Mouse (Mus musculus) C2C12 (cell line): ENCODE results near the gene Gm20388. TPM values are rescaled to one million over a fixed set of nuclear protein-coding genes. Genes with fewer than 3 reads are reported as not detected.

Experiments
- H3K27me3 ChIP-seq: one replicate; pipeline ENCODE4 v1.6.1; 2011; ENCODE audit not compliant: control insufficient read depth, insufficient read depth, insufficient read length
- H3K36me3 ChIP-seq: one replicate; pipeline ENCODE4 v1.6.1; 2011; ENCODE audit not compliant: control insufficient read depth, insufficient read depth
- H3K4me3 ChIP-seq: one replicate; pipeline ENCODE4 v1.5.1; 2011; ENCODE audit warnings: mild to moderate bottlenecking, control low read depth; ENCODE audit not compliant: poor library complexity, insufficient read depth, severe bottlenecking
- H3K79me2 ChIP-seq: one replicate; pipeline ENCODE4 v1.6.1; 2011; ENCODE audit not compliant: control insufficient read depth, insufficient read depth
- H3K79me3 ChIP-seq: one replicate; pipeline ENCODE4 v1.6.1; 2011; ENCODE audit warnings: low read depth, control low read depth
- H3ac ChIP-seq: one replicate; pipeline ENCODE3; 2011; ENCODE audit warnings: low read depth; ENCODE audit not compliant: control insufficient read depth, insufficient read length
- CEBPB ChIP-seq: IDR thresholded peaks from one replicate; pipeline ENCODE4 v1.6.1; 2011; ENCODE audit warnings: low read depth, mild to moderate bottlenecking, control low read depth, moderate library complexity
- CTCF ChIP-seq: IDR thresholded peaks from one replicate; pipeline ENCODE4 v1.5.1; 2011; ENCODE audit not compliant: control insufficient read depth, insufficient read depth, insufficient read length
- FOSL1 ChIP-seq: IDR thresholded peaks from one replicate; pipeline ENCODE4 v1.8.0; 2011; ENCODE audit warnings: mild to moderate bottlenecking, low read length; ENCODE audit not compliant: poor library complexity, insufficient read depth, severe bottlenecking
- MAX ChIP-seq: IDR thresholded peaks from one replicate; pipeline ENCODE4 v1.6.1; 2011; ENCODE audit warnings: mild to moderate bottlenecking, control low read depth
- MYOD1 ChIP-seq: IDR thresholded peaks from one replicate; pipeline ENCODE4 v1.6.1; 2011; ENCODE audit warnings: low read depth; ENCODE audit not compliant: control insufficient read depth, insufficient read length
- MYOG ChIP-seq: IDR thresholded peaks from one replicate; pipeline ENCODE4 v1.6.1; 2011; ENCODE audit not compliant: control insufficient read depth, insufficient read length; ENCODE audit errors: extremely low read depth
- USF1 ChIP-seq: IDR thresholded peaks from one replicate; pipeline ENCODE4 v1.6.1; 2011; ENCODE audit warnings: low read depth, mild to moderate bottlenecking, control low read depth, moderate library complexity
- polyA plus RNA-seq: library from polyadenylated mRNA; unstranded; fragments of >200 nt; fragmentation: generic; extraction: Trizol; gene quantifications from one replicate; pipeline ENCODE4 v1.2.1, GENCODE M21; 2012; ENCODE audit warnings: missing spikeins

Gene Gm20388
- polyA plus RNA-seq, 1 experiment = 15.0 TPM

DNA sequence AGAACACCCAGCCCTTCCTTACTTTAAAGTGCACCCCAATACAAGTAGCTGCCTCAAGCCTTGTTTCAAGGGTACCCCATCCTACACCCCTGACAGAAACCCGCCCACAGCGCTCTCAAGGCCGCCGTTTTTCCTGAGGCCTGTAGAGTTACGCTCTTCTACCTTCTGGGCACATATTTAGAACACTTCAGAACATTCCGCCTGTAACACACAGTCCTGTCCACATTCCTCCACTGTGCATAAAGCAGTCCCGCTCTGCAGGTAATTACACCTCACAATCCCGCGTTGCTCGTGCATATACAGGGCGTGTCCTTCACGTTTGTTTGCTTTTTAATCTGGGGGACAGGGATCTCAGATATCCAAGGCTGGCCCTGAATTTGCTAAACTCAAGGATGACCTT, 1169.3 kb downstream of the Gm20388 start:
- H3ac ChIP-seq = no peak overlapping the region
- H3K36me3 ChIP-seq = no peaks in the 10 kb centered on the region
- no peaks in the 10 kb centered on the region for H3K79me2 ChIP-seq
- no peak overlapping the region for H3K4me3 ChIP-seq
- TF ChIP-seq USF1 (no peak), CTCF (no peak), MAX (no peak)
- H3K79me3 ChIP-seq = no peaks in the 10 kb centered on the region
- H3K27me3 ChIP-seq = peaks cover 94% of the 10 kb centered on the region

DNA sequence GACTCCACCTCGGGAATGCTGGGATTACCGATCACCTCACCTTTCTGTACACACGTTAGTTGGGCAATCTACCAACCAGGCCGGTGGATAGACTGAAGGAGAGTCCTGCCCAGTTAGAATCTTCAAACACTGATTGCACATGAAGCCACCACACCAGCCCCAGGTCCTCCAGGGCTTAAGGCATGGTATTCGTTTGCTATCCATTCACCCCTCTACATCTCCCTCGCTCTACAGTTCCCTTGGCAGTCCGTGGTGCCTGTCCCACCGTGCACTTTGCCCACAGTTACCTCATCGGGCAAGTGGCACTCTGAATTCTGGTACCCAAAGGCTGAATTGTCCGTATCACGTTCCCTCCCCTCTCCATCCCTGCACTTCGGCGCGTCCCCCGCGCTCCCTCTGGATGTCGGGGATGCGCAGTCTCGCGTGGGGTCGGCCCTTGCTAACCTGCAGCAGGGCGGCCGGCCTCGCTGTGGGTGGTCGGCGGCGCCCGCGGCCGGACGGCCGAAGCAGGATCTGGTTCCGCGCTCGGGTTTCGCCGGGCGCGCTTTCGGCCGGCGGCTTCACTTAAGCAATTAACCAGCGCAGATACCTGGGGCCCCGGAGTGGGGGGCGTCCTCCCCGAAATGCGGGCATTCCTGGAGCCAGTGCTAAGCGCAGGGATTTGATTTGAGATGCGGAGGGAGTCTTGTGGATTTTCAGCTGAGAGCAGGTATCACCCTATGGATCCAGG, 1169.9 kb downstream of the Gm20388 start:
- H3K79me3 ChIP-seq = no peaks in the 10 kb centered on the region
- TF ChIP-seq MYOG (no peak), CTCF (no peak), CEBPB (no peak), USF1 (no peak), FOSL1 (no peak), MAX (no peak), MYOD1 (no peak)
- no peaks in the 10 kb centered on the region for H3K79me2 ChIP-seq
- H3ac ChIP-seq = no peak overlapping the region
- peaks cover 99% of the 10 kb centered on the region for H3K27me3 ChIP-seq
- H3K4me3 ChIP-seq = no peak overlapping the region
- H3K36me3 ChIP-seq = no peaks in the 10 kb centered on the region

DNA sequence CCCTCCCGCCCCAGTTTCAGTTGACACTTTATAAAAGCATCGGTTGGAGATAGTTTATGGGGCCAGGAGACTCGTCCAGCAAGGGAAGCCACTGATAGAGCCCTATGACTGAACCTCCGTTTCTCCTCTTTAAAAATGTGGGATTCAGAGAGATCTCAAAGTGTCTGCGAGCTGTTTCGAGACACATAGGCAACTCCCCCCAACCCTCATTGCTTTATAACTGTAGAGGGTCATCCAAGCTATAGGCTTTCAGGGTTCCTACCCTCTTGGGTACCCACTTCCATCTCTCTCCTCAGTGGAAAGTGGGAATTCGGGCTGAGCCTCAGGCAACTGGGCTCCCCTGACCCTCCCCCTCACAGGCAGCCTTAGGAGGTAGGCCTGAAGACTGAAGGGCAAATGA, 1170.8 kb downstream of the Gm20388 start:
- TF ChIP-seq MYOD1 (no peak), MAX (no peak), CTCF (no peak), CEBPB (no peak), USF1 (no peak), MYOG (no peak), FOSL1 (no peak)
- Histone ChIP-seq H3K79me3 (no peaks in the 10 kb centered on the region), H3K36me3 (no peaks in the 10 kb centered on the region), H3K27me3 (peaks cover 100% of the 10 kb centered on the region), H3ac (no peak overlapping the region), H3K4me3 (no peak overlapping the region), H3K79me2 (no peaks in the 10 kb centered on the region)

DNA sequence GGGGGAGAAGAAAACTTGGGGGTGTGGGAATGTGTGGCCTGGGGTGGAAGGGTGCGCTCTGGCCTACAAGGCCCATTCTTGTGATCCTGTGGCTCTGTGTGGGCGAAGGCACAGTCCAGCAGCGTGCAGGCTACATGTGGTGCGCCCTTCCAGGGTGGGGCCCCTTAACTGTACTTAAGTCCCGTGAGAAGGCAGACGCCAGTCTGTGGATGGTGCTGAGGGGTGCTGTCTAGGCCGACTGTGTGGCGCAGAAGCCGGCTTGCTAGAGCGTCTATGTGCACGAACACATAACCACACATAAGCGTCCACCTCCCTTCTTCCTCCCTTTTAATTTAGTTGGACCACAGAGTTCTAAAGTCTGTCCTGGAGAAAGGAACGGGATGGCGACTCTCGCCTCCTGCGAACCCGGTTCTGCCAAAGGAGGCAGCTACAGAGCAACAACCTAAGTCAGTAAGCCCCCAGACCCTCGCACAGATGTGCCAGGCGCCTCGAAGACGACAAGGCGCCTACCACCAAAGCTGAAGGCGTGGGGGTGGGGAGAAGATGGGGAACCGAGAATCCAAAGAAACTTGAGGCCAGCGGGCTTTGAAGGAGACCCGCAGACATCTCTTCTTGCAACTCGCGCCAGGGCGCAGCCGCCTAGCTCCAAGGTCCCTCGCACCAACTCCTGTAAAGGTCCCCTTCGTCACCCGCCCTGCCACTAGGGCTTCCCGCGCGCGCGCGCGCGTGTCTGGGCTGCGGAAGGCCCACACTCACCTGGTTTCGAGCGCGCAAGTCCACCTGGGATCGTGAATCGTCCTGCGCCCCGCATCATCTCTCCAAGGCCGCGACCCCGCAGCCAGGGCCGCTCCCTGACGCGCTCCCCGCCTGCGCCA, 1171.8 kb downstream of the Gm20388 start:
- no peaks in the 10 kb centered on the region for H3K79me3 ChIP-seq
- H3K4me3 ChIP-seq = no peak overlapping the region
- H3K36me3 ChIP-seq = no peaks in the 10 kb centered on the region
- peaks cover 99% of the 10 kb centered on the region for H3K27me3 ChIP-seq
- no peaks in the 10 kb centered on the region for H3K79me2 ChIP-seq
- no peak overlapping the region for H3ac ChIP-seq
- no peak for TF ChIP-seq USF1
- TF ChIP-seq FOSL1 = no peak
- no peak for TF ChIP-seq MYOD1
- no peak for TF ChIP-seq MYOG
- no peak for TF ChIP-seq CEBPB
- TF ChIP-seq MAX = no peak
- TF ChIP-seq CTCF = no peak

DNA sequence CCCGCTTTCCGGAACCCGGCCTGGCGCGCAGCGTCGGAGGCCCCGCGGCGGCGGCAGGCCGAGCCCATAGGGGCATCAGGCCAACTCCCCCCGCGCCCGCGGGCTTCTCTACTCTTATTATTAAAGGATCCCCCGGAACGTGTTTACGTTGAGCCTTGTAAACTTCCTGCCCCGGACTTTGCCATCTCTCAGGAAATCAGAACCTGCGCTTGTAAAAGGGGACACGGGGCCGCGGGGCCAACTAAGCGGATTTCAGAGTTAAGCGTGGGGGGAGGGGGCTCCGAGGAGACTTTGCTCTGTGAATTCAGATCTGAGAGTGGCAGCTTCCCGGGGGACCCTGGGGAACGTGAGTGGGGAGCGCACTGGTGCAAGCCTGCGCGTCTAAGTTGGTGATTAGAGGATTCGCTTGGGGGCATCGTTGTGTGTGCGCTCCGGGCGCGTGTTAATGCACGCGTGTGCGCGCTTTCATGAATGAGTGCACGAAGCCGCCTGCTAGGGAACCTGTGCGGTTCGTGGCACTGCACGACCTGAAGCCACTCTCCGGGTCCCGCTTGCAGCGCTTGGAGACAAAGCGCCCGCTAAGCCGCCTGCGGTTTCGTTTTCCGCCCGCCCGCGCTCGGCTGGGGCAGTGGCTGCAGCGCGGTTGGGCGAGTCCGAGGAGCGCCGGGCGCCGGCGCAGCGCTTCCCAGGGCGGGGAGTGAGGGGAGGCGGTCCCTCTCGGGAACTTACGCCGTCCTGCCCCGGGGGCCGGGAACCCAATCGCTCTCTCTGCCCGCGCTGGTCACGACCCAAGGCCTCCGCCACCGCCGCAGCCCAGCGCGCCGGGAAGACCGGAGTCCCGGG, 1172.7 kb downstream of the Gm20388 start:
- TF ChIP-seq CTCF (no peak), FOSL1 (no peak), MYOG (no peak), MYOD1 (no peak)
- peaks cover 96% of the 10 kb centered on the region for H3K27me3 ChIP-seq
- no peak overlapping the region for H3ac ChIP-seq
- no peaks in the 10 kb centered on the region for H3K36me3 ChIP-seq
- peak overlapping the region; percentile 21 for H3K4me3 ChIP-seq
- H3K79me3 ChIP-seq = no peaks in the 10 kb centered on the region
- H3K79me2 ChIP-seq = no peaks in the 10 kb centered on the region

DNA sequence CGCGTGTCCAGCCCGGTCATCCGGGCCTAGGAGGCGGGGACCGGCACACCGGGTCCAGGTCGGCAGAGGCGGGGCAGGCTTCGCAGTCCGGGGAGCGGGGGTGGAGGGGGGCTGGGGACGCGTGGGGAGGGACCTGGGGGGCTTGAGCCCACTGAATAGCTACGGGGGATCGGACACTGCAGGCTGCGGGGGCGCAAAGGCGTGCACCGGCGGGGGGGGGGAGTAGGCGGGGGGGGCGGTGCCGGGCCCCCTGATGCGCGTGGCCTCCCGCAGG, 1173.2 kb downstream of the Gm20388 start:
- no peaks in the 10 kb centered on the region for H3K36me3 ChIP-seq
- no peaks in the 10 kb centered on the region for H3K79me3 ChIP-seq
- no peaks in the 10 kb centered on the region for H3K79me2 ChIP-seq
- no peak overlapping the region for H3K4me3 ChIP-seq
- H3K27me3 ChIP-seq = peaks cover 96% of the 10 kb centered on the region
- H3ac ChIP-seq = no peak overlapping the region
- TF ChIP-seq MAX (no peak), FOSL1 (no peak), CTCF (no peak), MYOD1 (no peak), MYOG (no peak), CEBPB (no peak), USF1 (no peak)
